In the genomic region with DNA sequence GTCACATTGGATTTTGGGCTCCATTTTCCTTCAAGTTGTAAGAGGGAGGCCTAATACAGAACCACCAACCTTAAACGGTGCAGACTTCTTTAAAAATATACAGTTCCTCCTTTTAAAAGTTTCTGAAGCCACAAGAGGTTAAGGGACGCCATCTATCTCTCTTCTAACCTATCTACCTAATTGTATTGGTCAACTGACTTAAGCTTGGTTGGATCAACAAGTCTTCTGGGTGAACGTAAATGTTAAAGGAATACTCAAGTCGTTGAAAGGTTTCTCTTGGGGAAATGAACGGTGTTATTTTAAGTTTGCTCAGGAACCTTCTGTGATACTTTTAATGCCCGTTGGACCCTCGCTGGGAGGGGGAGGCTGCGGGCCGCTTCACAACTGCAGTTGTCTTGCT, we compare ENCODE assay signal across 7 mouse cellular contexts. TPM values are rescaled to one million over a fixed set of nuclear protein-coding genes. Genes with fewer than 3 reads are reported as not detected.
DNase-seq lines count a peak whose midpoint lies in the region; ATAC-seq and TF ChIP-seq lines count a peak whose summit lies in the region.

No protein-coding gene starts in this region.

- WGBS in lung, adult 2 months: 26% methylated on average over 9 of the region's 9 CpGs
- whole genome bisulfite sequencing in embryonic facial prominence, embryonic 14.5 days: 9% methylated on average over 9 of the region's 9 CpGs
- 23% methylated on average over 9 of the region's 9 CpGs for WGBS in limb, embryonic 10.5 days
- WGBS in olfactory bulb, adult 2 months: 18% methylated on average over 9 of the region's 9 CpGs

- TF ChIP-seq CTCF in lung, adult 2 months (IDR thresholded peaks at IDR 0.05; ENCODE audit: insufficient read depth, low read length): no peak
- TF ChIP-seq CTCF in olfactory bulb, adult 2 months (IDR thresholded peaks at IDR 0.05; ENCODE audit: insufficient read depth, low read depth, low read length): no peak

- no peaks in the 10 kb centered on the region for H3K36me3 ChIP-seq in embryonic facial prominence, embryonic 14.5 days (ENCODE audit: control insufficient read depth, insufficient read depth, low read length)
- peaks cover 6% of the 10 kb centered on the region; the same call in 1 of the 2 replicates for H3K36me3 ChIP-seq in limb, embryonic 10.5 days

- peak overlapping the region; percentile 98 for H3K4me2 ChIP-seq in embryonic facial prominence, embryonic 14.5 days (ENCODE audit: low read depth, low read length)

- no peak for DNase-seq in lung, adult 2 months
- DNase-seq in lung, postnatal 25 days (ENCODE audit: low spot score): no peak
- no peak for DNase-seq in embryonic facial prominence, embryonic 14.5 days (ENCODE audit: low spot score)
- DNase-seq in limb, embryonic 10.5 days (ENCODE audit: low spot score): no peak
- DNase-seq in layer of hippocampus, adult 11-12 months (ENCODE audit: low spot score): no peak
- no peak for DNase-seq in testis, postnatal 14 days (ENCODE audit: low spot score)

- no peak for ATAC-seq in embryonic facial prominence, embryonic 14.5 days (ENCODE audit: low read depth)

- H3K9ac ChIP-seq in embryonic facial prominence, embryonic 14.5 days (ENCODE audit: low read depth, low read length): peak overlapping the region; percentile 84

- H3K27ac ChIP-seq in embryonic facial prominence, embryonic 14.5 days (replicated peaks; ENCODE audit: low read depth, low read length): no peak overlapping the region
- peak overlapping the region; percentile 92; the same call in 1 of the 2 replicates for H3K27ac ChIP-seq in limb, embryonic 10.5 days
- H3K27ac ChIP-seq in olfactory bulb, adult 2 months (ENCODE audit: insufficient read depth, low read depth, low read length): no peak overlapping the region

- H3K9me3 ChIP-seq in embryonic facial prominence, embryonic 14.5 days (ENCODE audit: control insufficient read depth, low read length): no peaks in the 10 kb centered on the region
- no peaks in the 10 kb centered on the region for H3K9me3 ChIP-seq in limb, embryonic 10.5 days (replicated peaks)

- peaks cover 7% of the 10 kb centered on the region for H3K4me1 ChIP-seq in lung, adult 2 months (ENCODE audit: control insufficient read depth, insufficient read depth, low read length)
- peaks cover 4% of the 10 kb centered on the region; the same call in 1 of the 2 replicates for H3K4me1 ChIP-seq in embryonic facial prominence, embryonic 14.5 days (ENCODE audit: control insufficient read depth, insufficient read depth, low read length)
- H3K4me1 ChIP-seq in limb, embryonic 10.5 days: peaks cover 13% of the 10 kb centered on the region
- H3K4me1 ChIP-seq in olfactory bulb, adult 2 months (ENCODE audit: control insufficient read depth, insufficient read depth, low read length): peaks cover 6% of the 10 kb centered on the region; the same call in 1 of the 2 replicates

- H3K4me3 ChIP-seq in lung, adult 2 months (replicated peaks; ENCODE audit: extremely low read depth, low read depth, low read length): peak overlapping the region; percentile 25
- peak overlapping the region; percentile 80 for H3K4me3 ChIP-seq in embryonic facial prominence, embryonic 14.5 days (ENCODE audit: low read depth, low read length)
- H3K4me3 ChIP-seq in limb, embryonic 10.5 days: peak overlapping the region; percentile 87
- H3K4me3 ChIP-seq in olfactory bulb, adult 2 months (ENCODE audit: insufficient read depth, low read depth, low read length): peak overlapping the region; percentile 96

- no peaks in the 10 kb centered on the region for H3K27me3 ChIP-seq in embryonic facial prominence, embryonic 14.5 days (replicated peaks; ENCODE audit: control insufficient read depth, insufficient read depth, low read length)
- no peaks in the 10 kb centered on the region for H3K27me3 ChIP-seq in limb, embryonic 10.5 days (ENCODE audit: low read depth, poor library complexity, severe bottlenecking)

- TF ChIP-seq POLR2A in lung, adult 2 months (IDR thresholded peaks at IDR 0.05; ENCODE audit: borderline replicate concordance, extremely low read depth, low read depth, low read length): no peak
- no peak for TF ChIP-seq POLR2A in olfactory bulb, adult 2 months (IDR thresholded peaks at IDR 0.05; ENCODE audit: insufficient read depth, low read depth, low read length)

RNA-seq across cellular contexts. Expression of a gene that starts 15.5 kb away (rescaled TPM):
- 7.4 and 7.9 TPM in 2 replicates for polyA plus RNA-seq in lung, adult 2 months (2012; rRNA removed)
- 12.9 and 13.8 TPM in 2 replicates for polyA plus RNA-seq in embryonic facial prominence, embryonic 14.5 days (2014; fragmentation: Nextera tagmentation; extraction: Ambion mirVana)
- polyA plus RNA-seq in limb, embryonic 10.5 days (2016; fragmentation: Nextera tagmentation; extraction: Ambion mirVana): 4.6 and 7.4 TPM in 2 replicates
- polyA plus RNA-seq in olfactory bulb, adult 2 months (2012; ENCODE audit: insufficient read depth, insufficient read length, low replicate concordance, missing spikeins): not detected in 2 replicates

Comparison
In these comparisons a context has a peak if more than half of its experiments do, and no peak if none do; other contexts are left out.
1. H3K4me3 ChIP-seq: peak in every context shown above with its lines; median percentile 96 in olfactory bulb, adult 2 months; 87 in limb, embryonic 10.5 days; 80 in embryonic facial prominence, embryonic 14.5 days; 25 in lung, adult 2 months.